Mouse (Mus musculus): ENCODE measurements around the gene OR5BS1P. TPM values are rescaled to one million over a fixed set of nuclear protein-coding genes. Genes with fewer than 3 reads are reported as not detected.

The OR5BS1P gene
- polyA plus RNA-seq, 1 experiment from 2014 or later = not detected

DNA sequence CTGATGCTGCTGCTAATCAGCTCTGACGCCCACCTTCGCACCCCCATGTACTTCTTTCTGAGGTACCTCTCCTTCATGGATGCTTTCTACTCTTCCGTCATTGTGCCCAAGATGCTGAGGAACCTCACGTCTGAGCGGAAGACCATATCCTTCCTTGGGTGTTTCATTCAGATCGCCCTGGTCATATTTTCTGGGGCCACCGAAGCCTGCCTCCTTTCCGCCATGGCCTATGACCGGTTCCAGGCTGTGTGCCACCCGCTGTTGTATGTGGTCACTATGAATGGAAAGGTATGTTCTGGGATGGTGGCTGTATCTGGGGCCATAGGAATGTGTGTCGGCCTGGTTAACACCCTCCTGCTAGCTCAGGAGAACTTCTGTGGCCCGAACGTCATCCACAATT is 1.8 kb downstream of the OR5BS1P start:
- Histone ChIP-seq H3K4me2 (ENCODE audit: low read depth, low read length) (no peak overlapping the region), H3K4me1 (ENCODE audit: control insufficient read depth, insufficient read depth, low read length) (no peaks in the 10 kb centered on the region), H3K27me3 (ENCODE audit: control insufficient read depth, insufficient read depth, low read length) (no peaks in the 10 kb centered on the region), H3K4me3 (ENCODE audit: low read depth, low read length) (no peak overlapping the region), H3K9ac (replicated peaks; ENCODE audit: low read depth, low read length) (no peak overlapping the region), H3K36me3 (ENCODE audit: control insufficient read depth, insufficient read depth, low read length) (no peaks in the 10 kb centered on the region), H3K9me3 (ENCODE audit: control insufficient read depth, low read length) (no peaks in the 10 kb centered on the region), H3K27ac (ENCODE audit: low read depth, low read length) (no peak overlapping the region)
- whole genome bisulfite sequencing = 90% methylated on average over 13 of the region's 13 CpGs
- no peak for ATAC-seq (ENCODE audit: low read depth)

DNA sequence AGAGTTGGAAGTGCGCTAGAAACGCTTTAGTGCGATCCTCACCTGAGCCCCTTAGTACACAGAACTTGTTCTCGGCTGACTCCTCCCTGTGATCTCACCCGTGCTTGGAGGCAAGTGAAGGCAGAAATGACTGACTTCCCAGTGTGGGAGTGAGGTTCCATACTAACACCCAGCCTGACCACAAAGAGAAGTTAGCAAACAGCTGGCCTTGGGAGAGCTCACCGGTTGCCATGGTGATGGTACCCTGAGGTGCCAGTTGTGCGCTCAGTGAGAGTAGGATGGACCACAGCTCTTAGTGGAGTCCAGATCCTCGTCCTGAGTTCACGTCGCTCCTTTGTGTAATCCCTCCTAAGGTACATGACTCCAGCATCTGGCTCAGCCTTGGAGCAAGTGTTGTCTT is 5.3 kb downstream of the OR5BS1P start:
- no peak overlapping the region for H3K9ac ChIP-seq (replicated peaks; ENCODE audit: low read depth, low read length)
- no peak overlapping the region for H3K27ac ChIP-seq (ENCODE audit: low read depth, low read length)
- H3K27me3 ChIP-seq (ENCODE audit: control insufficient read depth, insufficient read depth, low read length) = no peaks in the 10 kb centered on the region
- WGBS = 80% methylated on average over 10 of the region's 10 CpGs
- no peaks in the 10 kb centered on the region for H3K36me3 ChIP-seq (ENCODE audit: control insufficient read depth, insufficient read depth, low read length)
- no peak overlapping the region for H3K4me2 ChIP-seq (ENCODE audit: low read depth, low read length)
- no peaks in the 10 kb centered on the region for H3K9me3 ChIP-seq (ENCODE audit: control insufficient read depth, low read length)
- H3K4me1 ChIP-seq (ENCODE audit: control insufficient read depth, insufficient read depth, low read length) = no peaks in the 10 kb centered on the region
- ATAC-seq (ENCODE audit: low read depth) = no peak
- no peak overlapping the region for H3K4me3 ChIP-seq (ENCODE audit: low read depth, low read length)

DNA sequence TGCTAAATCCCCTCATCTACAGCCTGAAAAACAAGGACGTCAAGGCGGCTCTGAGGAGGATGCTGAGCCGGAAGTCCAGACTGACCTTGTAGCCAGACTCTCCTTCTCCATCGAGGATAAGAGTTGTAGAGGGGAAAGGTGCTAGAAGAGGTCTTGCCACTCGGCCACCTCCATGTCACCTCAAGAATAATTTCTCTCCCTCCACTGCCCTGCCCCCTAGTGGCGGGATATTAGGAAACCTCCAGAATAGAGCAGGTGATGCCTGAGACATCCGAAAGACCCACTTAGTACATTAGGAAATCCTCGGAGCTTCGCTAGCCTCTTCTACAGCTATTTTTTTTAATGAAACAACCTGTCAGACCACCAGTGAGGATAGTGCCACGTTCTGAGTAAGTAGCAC is 5.7 kb downstream of the OR5BS1P start:
- 56% methylated on average over 10 of the region's 10 CpGs for WGBS
- no peaks in the 10 kb centered on the region for H3K4me1 ChIP-seq (ENCODE audit: control insufficient read depth, insufficient read depth, low read length)
- no peak overlapping the region for H3K9ac ChIP-seq (replicated peaks; ENCODE audit: low read depth, low read length)
- H3K36me3 ChIP-seq (ENCODE audit: control insufficient read depth, insufficient read depth, low read length) = no peaks in the 10 kb centered on the region
- no peak for ATAC-seq (ENCODE audit: low read depth)
- no peak overlapping the region for H3K27ac ChIP-seq (ENCODE audit: low read depth, low read length)
- H3K27me3 ChIP-seq (ENCODE audit: control insufficient read depth, insufficient read depth, low read length) = no peaks in the 10 kb centered on the region
- H3K9me3 ChIP-seq (ENCODE audit: control insufficient read depth, low read length) = no peaks in the 10 kb centered on the region
- no peak overlapping the region for H3K4me2 ChIP-seq (ENCODE audit: low read depth, low read length)
- H3K4me3 ChIP-seq (ENCODE audit: low read depth, low read length) = no peak overlapping the region

DNA sequence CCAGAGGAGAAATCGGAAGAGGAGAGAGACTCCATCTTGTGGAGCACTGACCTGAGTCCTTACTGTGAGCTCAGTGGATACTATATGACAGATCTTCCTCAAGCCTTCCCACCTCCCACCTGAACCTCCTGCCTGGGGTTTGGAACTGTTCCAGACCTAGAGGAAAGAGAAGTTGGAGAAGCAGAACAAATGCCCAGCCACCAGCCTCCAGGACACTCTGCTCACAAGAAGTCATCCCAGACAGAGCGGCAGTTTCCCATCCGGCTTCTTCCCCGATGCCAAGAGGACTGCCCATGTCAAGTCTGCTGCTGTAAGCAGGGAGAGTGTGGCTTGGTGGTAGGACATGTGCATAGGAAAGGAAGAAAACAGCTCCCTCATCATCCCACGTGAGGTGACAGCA is 6.6 kb downstream of the OR5BS1P start:
- H3K27ac ChIP-seq (ENCODE audit: low read depth, low read length) = no peak overlapping the region
- 82% methylated on average over 5 of the region's 5 CpGs for WGBS
- no peaks in the 10 kb centered on the region for H3K27me3 ChIP-seq (ENCODE audit: control insufficient read depth, insufficient read depth, low read length)

DNA sequence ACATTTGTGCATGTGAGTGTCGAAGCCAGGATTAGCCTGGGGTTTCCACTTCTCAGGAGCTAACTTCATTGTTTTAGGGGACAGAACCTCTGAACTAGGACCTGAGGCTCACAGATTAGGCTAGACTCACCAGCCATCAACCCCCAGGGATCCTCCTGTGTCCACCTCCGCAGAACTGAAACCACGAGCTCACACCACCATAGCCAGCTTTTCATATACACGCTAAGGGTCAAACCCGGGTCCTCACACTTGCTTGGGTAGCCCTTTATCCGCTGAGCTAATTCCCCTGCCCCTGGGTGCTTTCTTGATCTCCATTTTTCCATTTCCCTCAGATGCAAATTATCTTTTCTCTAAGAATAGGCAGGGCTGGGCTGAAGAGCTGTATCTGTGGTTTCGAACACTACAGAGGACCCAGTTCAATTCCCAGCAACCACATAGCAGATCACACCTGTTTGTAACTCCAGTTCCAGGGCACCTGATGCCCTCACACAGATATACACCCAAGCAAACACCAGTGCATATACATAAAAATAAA is 9.9 kb downstream of the OR5BS1P start:
- ATAC-seq (ENCODE audit: low read depth) = no peak
- Histone ChIP-seq H3K4me2 (ENCODE audit: low read depth, low read length) (no peak overlapping the region), H3K4me3 (ENCODE audit: low read depth, low read length) (no peak overlapping the region), H3K36me3 (ENCODE audit: control insufficient read depth, insufficient read depth, low read length) (no peaks in the 10 kb centered on the region), H3K9ac (replicated peaks; ENCODE audit: low read depth, low read length) (no peak overlapping the region), H3K27me3 (ENCODE audit: control insufficient read depth, insufficient read depth, low read length) (no peaks in the 10 kb centered on the region), H3K4me1 (ENCODE audit: control insufficient read depth, insufficient read depth, low read length) (no peaks in the 10 kb centered on the region), H3K27ac (ENCODE audit: low read depth, low read length) (no peak overlapping the region), H3K9me3 (ENCODE audit: control insufficient read depth, low read length) (no peaks in the 10 kb centered on the region)
- WGBS = 82% methylated on average over 7 of the region's 7 CpGs

More for the DNA sequence above, 6.6 kb downstream of the OR5BS1P start:
- Histone ChIP-seq H3K9me3 (ENCODE audit: control insufficient read depth, low read length) (no peaks in the 10 kb centered on the region), H3K4me2 (ENCODE audit: low read depth, low read length) (no peak overlapping the region), H3K4me1 (ENCODE audit: control insufficient read depth, insufficient read depth, low read length) (no peaks in the 10 kb centered on the region), H3K36me3 (ENCODE audit: control insufficient read depth, insufficient read depth, low read length) (no peaks in the 10 kb centered on the region), H3K9ac (replicated peaks; ENCODE audit: low read depth, low read length) (no peak overlapping the region), H3K4me3 (ENCODE audit: low read depth, low read length) (no peak overlapping the region)
- ATAC-seq (ENCODE audit: low read depth) = no peak

DNA sequence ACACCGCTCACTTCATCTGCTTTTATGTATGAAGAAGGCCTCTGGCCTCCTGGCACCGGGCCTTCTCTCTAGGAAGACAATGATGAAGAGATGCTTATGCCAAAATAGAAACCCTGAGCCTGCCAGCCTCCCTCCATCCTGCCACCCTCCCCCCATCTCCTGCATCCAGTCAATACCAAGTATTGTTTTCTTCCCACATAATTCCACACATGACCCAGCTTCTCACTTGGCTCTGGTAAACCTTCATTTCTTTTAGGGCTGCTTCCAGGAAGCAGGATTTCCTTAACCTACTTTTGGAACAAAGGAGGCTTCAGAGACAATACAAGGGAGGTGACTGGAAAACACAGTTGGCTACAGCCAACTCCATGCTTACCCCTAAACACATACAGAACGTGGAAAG is 13.0 kb downstream of the OR5BS1P start, which contains the start of gene Lalba:
TSS of gene Lalba (minus strand) at position 21 of the 400 bp plus-strand sequence.
- H3K9me3 ChIP-seq (ENCODE audit: control insufficient read depth, low read length) = no peaks in the 10 kb centered on the region
- WGBS = 58% methylated on average over 3 of the region's 3 CpGs
- H3K4me2 ChIP-seq (ENCODE audit: low read depth, low read length) = no peak within 1 kb of the TSS
- no peaks in the 10 kb centered on the region for H3K36me3 ChIP-seq (ENCODE audit: control insufficient read depth, insufficient read depth, low read length)
- H3K4me3 ChIP-seq (ENCODE audit: low read depth, low read length) = no peak within 1 kb of the TSS
- no peak within 1 kb of the TSS for H3K9ac ChIP-seq (replicated peaks; ENCODE audit: low read depth, low read length)
- no peak for ATAC-seq (ENCODE audit: low read depth)
- H3K27ac ChIP-seq (ENCODE audit: low read depth, low read length) = no peak within 1 kb of the TSS
- H3K27me3 ChIP-seq (ENCODE audit: control insufficient read depth, insufficient read depth, low read length) = no peaks in the 10 kb centered on the region
- H3K4me1 ChIP-seq (ENCODE audit: control insufficient read depth, insufficient read depth, low read length) = no peaks in the 10 kb centered on the region

DNA sequence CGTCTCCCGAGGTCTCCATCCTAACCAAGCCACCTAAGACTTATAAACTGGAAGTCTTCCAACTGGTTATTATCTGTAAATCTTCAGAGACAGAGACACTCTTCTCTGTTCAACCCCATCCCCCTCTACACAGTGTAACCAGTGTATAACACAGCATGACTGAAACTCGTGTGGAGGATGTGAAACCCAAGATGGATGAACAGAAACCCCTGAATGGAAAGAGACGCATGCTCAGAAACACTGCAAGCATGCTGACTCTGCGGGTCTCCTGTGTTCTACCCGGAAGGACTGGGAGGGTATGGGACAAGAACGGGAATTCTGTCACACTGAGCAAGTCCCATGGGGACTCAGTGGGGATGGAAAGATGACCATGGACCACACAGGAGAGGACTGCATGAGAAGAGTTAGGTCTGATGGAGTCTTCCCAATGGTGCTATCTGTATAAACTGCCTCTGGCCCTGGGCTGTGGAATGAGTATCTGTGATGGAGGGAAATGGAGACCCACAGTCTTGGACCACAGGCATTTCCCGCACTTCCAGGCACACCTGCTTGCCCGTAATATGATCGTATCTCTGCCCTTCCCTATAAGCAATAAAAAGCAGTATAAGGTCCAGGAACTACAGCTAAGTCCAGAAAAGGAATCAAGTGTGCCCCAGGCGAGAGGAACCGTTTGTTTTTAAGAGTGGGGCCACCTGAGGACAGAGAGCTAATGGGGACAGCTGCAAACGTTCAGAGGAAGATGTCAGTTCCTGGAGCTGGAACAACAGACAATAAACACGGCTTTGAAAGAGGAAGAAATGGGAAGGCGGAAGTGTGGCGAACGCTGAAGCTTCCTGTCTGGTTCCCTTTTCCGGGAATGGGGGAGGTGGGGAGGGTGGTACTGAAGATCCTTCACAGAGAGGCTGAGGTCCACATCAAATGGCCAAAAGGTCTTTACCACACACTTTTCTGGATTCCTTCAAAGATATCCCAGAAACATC is 14.5 kb downstream of the OR5BS1P start:
- no peaks in the 10 kb centered on the region for H3K27me3 ChIP-seq (ENCODE audit: control insufficient read depth, insufficient read depth, low read length)
- no peak overlapping the region for H3K27ac ChIP-seq (ENCODE audit: low read depth, low read length)
- WGBS = 78% methylated on average over 18 of the region's 18 CpGs
- ATAC-seq (ENCODE audit: low read depth) = no peak
- H3K9me3 ChIP-seq (ENCODE audit: control insufficient read depth, low read length) = no peaks in the 10 kb centered on the region
- H3K9ac ChIP-seq (replicated peaks; ENCODE audit: low read depth, low read length) = no peak overlapping the region
- H3K36me3 ChIP-seq (ENCODE audit: control insufficient read depth, insufficient read depth, low read length) = no peaks in the 10 kb centered on the region
- H3K4me1 ChIP-seq (ENCODE audit: control insufficient read depth, insufficient read depth, low read length) = no peaks in the 10 kb centered on the region
- H3K4me3 ChIP-seq (ENCODE audit: low read depth, low read length) = no peak overlapping the region
- H3K4me2 ChIP-seq (ENCODE audit: low read depth, low read length) = no peak overlapping the region

DNA sequence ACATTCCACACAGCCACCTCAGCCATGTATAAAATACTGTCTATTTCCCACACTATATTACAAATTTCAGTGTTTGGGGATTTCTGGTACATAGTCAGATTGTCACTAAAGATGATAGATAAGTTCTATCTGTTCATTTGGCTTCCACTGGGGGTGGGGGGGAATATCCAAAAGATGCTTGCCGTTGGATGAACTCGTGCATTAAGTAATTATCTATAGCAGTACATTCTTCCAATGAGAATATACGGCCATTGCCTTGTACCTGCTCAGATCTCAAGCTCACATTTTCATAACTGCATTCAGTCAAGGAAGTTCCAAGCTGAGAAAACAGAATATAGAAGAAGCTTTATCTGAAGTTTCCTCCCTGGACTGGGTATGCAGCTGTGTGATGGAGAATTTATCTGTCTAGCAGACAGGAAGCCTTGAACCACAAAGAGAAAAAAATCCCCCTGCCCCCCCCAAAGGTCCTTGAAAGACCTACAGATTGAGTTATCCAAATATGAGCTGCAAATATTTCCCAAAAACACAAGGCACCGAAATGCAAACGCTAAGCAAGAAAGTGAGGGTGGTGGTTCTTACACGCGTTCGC is 16.8 kb downstream of the OR5BS1P start:
- Histone ChIP-seq H3K9me3 (ENCODE audit: control insufficient read depth, low read length) (no peaks in the 10 kb centered on the region), H3K36me3 (ENCODE audit: control insufficient read depth, insufficient read depth, low read length) (no peaks in the 10 kb centered on the region), H3K4me1 (ENCODE audit: control insufficient read depth, insufficient read depth, low read length) (no peaks in the 10 kb centered on the region), H3K4me2 (ENCODE audit: low read depth, low read length) (no peak overlapping the region), H3K27me3 (ENCODE audit: control insufficient read depth, insufficient read depth, low read length) (no peaks in the 10 kb centered on the region), H3K9ac (replicated peaks; ENCODE audit: low read depth, low read length) (no peak overlapping the region), H3K4me3 (ENCODE audit: low read depth, low read length) (no peak overlapping the region), H3K27ac (ENCODE audit: low read depth, low read length) (no peak overlapping the region)
- WGBS = 94% methylated on average over 8 of the region's 8 CpGs
- ATAC-seq (ENCODE audit: low read depth) = no peak

DNA sequence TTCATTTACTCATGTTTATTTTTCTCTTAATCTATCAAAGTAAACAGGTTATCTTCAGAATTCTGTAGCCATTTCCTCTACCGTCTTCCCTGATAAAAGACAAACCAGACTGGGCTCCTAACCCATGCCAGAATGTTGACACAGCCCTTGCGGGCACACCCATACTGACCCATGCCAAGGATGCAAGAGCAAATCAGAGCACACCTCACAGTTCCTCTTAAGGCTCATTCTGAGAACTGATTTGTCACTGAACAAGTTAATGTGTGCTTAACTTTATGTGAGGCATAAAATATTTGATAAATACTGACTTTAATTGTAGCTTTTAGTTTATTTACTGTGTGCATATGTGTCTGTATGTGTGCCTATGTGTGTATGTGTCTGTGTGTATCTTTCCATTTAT is 21.6 kb downstream of the OR5BS1P start:
- H3K9me3 ChIP-seq (ENCODE audit: control insufficient read depth, low read length) = no peaks in the 10 kb centered on the region
- H3K4me1 ChIP-seq (ENCODE audit: control insufficient read depth, insufficient read depth, low read length) = no peaks in the 10 kb centered on the region
- no peak overlapping the region for H3K4me2 ChIP-seq (ENCODE audit: low read depth, low read length)
- no peak overlapping the region for H3K4me3 ChIP-seq (ENCODE audit: low read depth, low read length)
- H3K9ac ChIP-seq (replicated peaks; ENCODE audit: low read depth, low read length) = no peak overlapping the region
- 93% methylated on average over 2 of the region's 2 CpGs for WGBS
- no peak overlapping the region for H3K27ac ChIP-seq (ENCODE audit: low read depth, low read length)
- H3K36me3 ChIP-seq (ENCODE audit: control insufficient read depth, insufficient read depth, low read length) = no peaks in the 10 kb centered on the region
- H3K27me3 ChIP-seq (ENCODE audit: control insufficient read depth, insufficient read depth, low read length) = no peaks in the 10 kb centered on the region
- no peak for ATAC-seq (ENCODE audit: low read depth)
